Mouse (Mus musculus): ENCODE results near the gene Pik3c2a. TPM values are rescaled to one million over a fixed set of nuclear protein-coding genes. Genes with fewer than 3 reads are reported as not detected.

Gene Pik3c2a
- total and polyA plus RNA-seq, 3 experiments: 2.5 to 16.3 (median 13.4) TPM

DNA sequence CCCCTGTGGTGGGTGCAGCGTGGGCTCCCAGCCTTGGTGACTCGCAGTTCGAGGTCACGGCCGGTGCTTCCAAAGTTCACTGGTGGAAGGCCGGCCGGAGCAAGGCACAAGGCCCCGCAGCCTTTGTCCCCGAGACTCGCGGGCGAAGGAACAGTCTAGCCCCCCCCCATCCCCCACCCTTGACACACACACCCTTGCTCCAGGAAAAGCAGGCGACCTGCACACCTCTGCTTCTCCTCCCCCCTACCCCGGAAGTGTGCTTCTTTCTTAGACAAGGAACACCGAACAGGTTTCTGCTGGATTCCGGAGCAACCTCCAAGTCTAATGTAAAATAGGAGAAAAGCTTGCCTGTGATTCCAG is 134.6 kb downstream of the Pik3c2a start:
- Histone ChIP-seq H3K4me3 (peak overlapping the region; percentile 67), H3K79me2 (replicated peaks; ENCODE audit: control insufficient read depth, insufficient read depth, low read length) (no peaks in the 10 kb centered on the region), H3K4me1 (ENCODE audit: control insufficient read depth, insufficient read depth, low read length) (peaks cover 2% of the 10 kb centered on the region), H3K36me3 (ENCODE audit: control insufficient read depth, insufficient read depth, low read length) (no peaks in the 10 kb centered on the region), H3K27me3 (ENCODE audit: control insufficient read depth, insufficient read depth, low read length) (peaks cover 5% of the 10 kb centered on the region; the same call in 1 of the 2 replicates), H3K9ac (ENCODE audit: low read depth, low read length) (no peak overlapping the region; the same call in 1 of the 2 replicates), H3K27ac (no peak overlapping the region)
- WGBS: 15% methylated on average over 16 of the region's 16 CpGs
- intact Hi-C loops (cut with DNase I): no loop called here
- DNase-seq: no peak
- TF ChIP-seq POLR2A (IDR thresholded peaks at IDR 0.05; ENCODE audit: insufficient read depth, low read depth, low read length) (no peak), EP300 (IDR thresholded peaks at IDR 0.05; ENCODE audit: insufficient read depth, low read depth, low read length) (no peak), CTCF (IDR thresholded peaks at IDR 0.05) (no peak)

DNA sequence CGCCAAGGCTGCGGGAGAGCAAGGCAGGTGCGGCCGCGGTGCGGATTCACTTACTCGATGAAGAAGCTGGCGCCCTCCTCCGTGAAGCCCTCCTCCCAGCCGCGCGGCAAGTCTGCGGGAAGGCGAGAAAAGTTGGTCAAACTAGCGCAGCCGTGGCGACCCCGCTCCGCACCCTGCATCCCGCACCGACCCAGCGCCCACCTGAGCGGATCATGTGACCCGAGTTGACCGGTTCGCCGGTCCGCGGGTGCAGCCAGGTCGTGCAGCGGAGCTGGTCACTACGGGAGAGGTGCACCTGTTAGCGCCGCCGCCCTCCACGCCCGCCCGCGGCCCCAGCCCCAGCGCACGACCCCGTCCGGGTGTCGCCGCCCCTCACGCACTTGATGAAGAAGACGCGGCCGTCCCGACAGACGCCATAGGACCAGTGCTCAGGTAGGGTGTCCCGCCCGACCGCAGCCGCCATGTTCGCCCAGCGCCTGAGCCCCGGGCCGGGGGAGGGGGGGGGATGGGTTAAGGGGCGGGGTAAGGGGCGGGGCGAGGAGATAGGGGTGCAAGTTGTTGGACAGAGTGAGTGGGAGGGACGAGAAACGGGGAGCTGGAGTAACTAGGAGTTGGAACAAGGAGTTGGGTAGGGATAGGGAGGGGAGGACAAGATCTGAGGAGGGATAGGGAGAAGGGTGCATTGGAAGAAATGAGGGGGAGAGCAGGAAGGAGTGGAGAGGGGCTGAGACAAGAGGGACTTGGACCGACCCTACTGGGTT is 135.2 kb downstream of the Pik3c2a start, which contains the start of gene Plekha7:
Gene Plekha7 (minus strand): TSS at position 506 of the 761 bp plus-strand sequence.
- no peak within 1 kb of the TSS for H3K27ac ChIP-seq
- TF ChIP-seq POLR2A (IDR thresholded peaks at IDR 0.05; ENCODE audit: insufficient read depth, low read depth, low read length) (no peak), EP300 (IDR thresholded peaks at IDR 0.05; ENCODE audit: insufficient read depth, low read depth, low read length) (no peak), CTCF (IDR thresholded peaks at IDR 0.05) (no peak)
- H3K4me1 ChIP-seq (ENCODE audit: control insufficient read depth, insufficient read depth, low read length): peaks cover 2% of the 10 kb centered on the region
- intact Hi-C loops (cut with DNase I): no loop called here
- no peaks in the 10 kb centered on the region for H3K36me3 ChIP-seq (ENCODE audit: control insufficient read depth, insufficient read depth, low read length)
- H3K4me3 ChIP-seq: peak within 1 kb of the TSS; percentile 67
- peak; percentile 44 to 45 for DNase-seq
- WGBS: 2% methylated on average over 65 of the region's 65 CpGs
- no peaks in the 10 kb centered on the region for H3K79me2 ChIP-seq (replicated peaks; ENCODE audit: control insufficient read depth, insufficient read depth, low read length)
- H3K9ac ChIP-seq (ENCODE audit: low read depth, low read length): peak within 1 kb of the TSS; percentile 47
- H3K27me3 ChIP-seq (ENCODE audit: control insufficient read depth, insufficient read depth, low read length): peaks cover 5% of the 10 kb centered on the region; the same call in 1 of the 2 replicates

- Histone ChIP-seq H3K36me3 (ENCODE audit: control insufficient read depth, insufficient read depth, low read length) (no peaks in the 10 kb centered on the region), H3K4me1 (ENCODE audit: control insufficient read depth, insufficient read depth, low read length) (peaks cover 2% of the 10 kb centered on the region), H3K9ac (ENCODE audit: low read depth, low read length) (peak overlapping the region; percentile 47), H3K4me3 (peak overlapping the region; percentile 67), H3K27ac (no peak overlapping the region), H3K79me2 (replicated peaks; ENCODE audit: control insufficient read depth, insufficient read depth, low read length) (no peaks in the 10 kb centered on the region), H3K27me3 (ENCODE audit: control insufficient read depth, insufficient read depth, low read length) (peaks cover 5% of the 10 kb centered on the region; the same call in 1 of the 2 replicates)
- intact Hi-C loops (cut with DNase I): no loop called here
- DNase-seq: peak; percentile 73
- WGBS: under 1% methylated on average over 61 of the region's 63 CpGs
- no peak for TF ChIP-seq EP300 (IDR thresholded peaks at IDR 0.05; ENCODE audit: insufficient read depth, low read depth, low read length)
Measured at GRCm38 (mm10) chr7:116307099-116307870, 136.0 kb downstream of the Pik3c2a start.

- DNase-seq: no peak
- H3K27ac ChIP-seq: no peak overlapping the region
- H3K27me3 ChIP-seq (ENCODE audit: control insufficient read depth, insufficient read depth, low read length): peaks cover 5% of the 10 kb centered on the region; the same call in 1 of the 2 replicates
- intact Hi-C loops (cut with DNase I): no loop called here
- no peak overlapping the region for H3K4me3 ChIP-seq
- no peaks in the 10 kb centered on the region for H3K79me2 ChIP-seq (replicated peaks; ENCODE audit: control insufficient read depth, insufficient read depth, low read length)
- no peaks in the 10 kb centered on the region for H3K36me3 ChIP-seq (ENCODE audit: control insufficient read depth, insufficient read depth, low read length)
- WGBS: 17% methylated on average over 5 of the region's 5 CpGs
- no peak overlapping the region for H3K9ac ChIP-seq (ENCODE audit: low read depth, low read length)
- H3K4me1 ChIP-seq (ENCODE audit: control insufficient read depth, insufficient read depth, low read length): peaks cover 2% of the 10 kb centered on the region
- TF ChIP-seq CTCF (IDR thresholded peaks at IDR 0.05): no peak
- TF ChIP-seq EP300 (IDR thresholded peaks at IDR 0.05; ENCODE audit: insufficient read depth, low read depth, low read length): no peak
- no peak for TF ChIP-seq POLR2A (IDR thresholded peaks at IDR 0.05; ENCODE audit: insufficient read depth, low read depth, low read length)
Measured at GRCm38 (mm10) chr7:116306601-116307000, 136.6 kb downstream of the Pik3c2a start.

GRCm38 (mm10) chr7:116301661-116302311 is 141.5 kb downstream of the Pik3c2a start:
- Histone ChIP-seq H3K27ac (no peak overlapping the region), H3K4me1 (ENCODE audit: control insufficient read depth, insufficient read depth, low read length) (no peaks in the 10 kb centered on the region), H3K9ac (ENCODE audit: low read depth, low read length) (no peak overlapping the region), H3K27me3 (ENCODE audit: control insufficient read depth, insufficient read depth, low read length) (no peaks in the 10 kb centered on the region), H3K79me2 (replicated peaks; ENCODE audit: control insufficient read depth, insufficient read depth, low read length) (no peaks in the 10 kb centered on the region), H3K4me3 (no peak overlapping the region), H3K36me3 (ENCODE audit: control insufficient read depth, insufficient read depth, low read length) (no peaks in the 10 kb centered on the region)
- TF ChIP-seq EP300 (IDR thresholded peaks at IDR 0.05; ENCODE audit: insufficient read depth, low read depth, low read length) (no peak), POLR2A (IDR thresholded peaks at IDR 0.05; ENCODE audit: insufficient read depth, low read depth, low read length) (no peak), CTCF (IDR thresholded peaks at IDR 0.05) (no peak)
- intact Hi-C loops (cut with DNase I): no loop called here
- WGBS: 62% methylated on average over 5 of the region's 5 CpGs
- peak in 1 of 2 experiments; percentile 32 for DNase-seq
